Mouse (Mus musculus) heart, postnatal 25 days (tissue): ENCODE results near the gene Zpbp2. TPM values are rescaled to one million over a fixed set of nuclear protein-coding genes. Genes with fewer than 3 reads are reported as not detected.
A peak's percentile ranks its signal among the peaks of the same experiment; 100 is the strongest.

Experiments
- DNase-seq: peaks from one replicate; pipeline ENCODE4 v3.0.0; 2022; ENCODE audit warnings: low spot score
- intact Hi-C: fragments of 180-260 bp; cut with DNase I; formaldehyde crosslinking; loops from one replicate; pipeline ENCODE4 v1.15.1; 2025
- total RNA-seq, 2 experiments: library from RNA; stranded (reverse); gene quantifications; 2 replicates each; pipeline ENCODE4 v1.2.3; 2021

Zpbp2 gene
- not detected for total RNA-seq

GRCm38 (mm10) chr11:98550975-98551828, at the start of gene Zpbp2:
Gene Zpbp2 (plus strand): TSS chr11:98551097.
- DNase-seq = peak; percentile 72
- intact Hi-C loops = no loop called here

GRCm38 (mm10) chr11:98504926-98505325, 46.0 kb upstream of the Zpbp2 start:
- intact Hi-C loops = no loop called here
- DNase-seq = no peak

DNA sequence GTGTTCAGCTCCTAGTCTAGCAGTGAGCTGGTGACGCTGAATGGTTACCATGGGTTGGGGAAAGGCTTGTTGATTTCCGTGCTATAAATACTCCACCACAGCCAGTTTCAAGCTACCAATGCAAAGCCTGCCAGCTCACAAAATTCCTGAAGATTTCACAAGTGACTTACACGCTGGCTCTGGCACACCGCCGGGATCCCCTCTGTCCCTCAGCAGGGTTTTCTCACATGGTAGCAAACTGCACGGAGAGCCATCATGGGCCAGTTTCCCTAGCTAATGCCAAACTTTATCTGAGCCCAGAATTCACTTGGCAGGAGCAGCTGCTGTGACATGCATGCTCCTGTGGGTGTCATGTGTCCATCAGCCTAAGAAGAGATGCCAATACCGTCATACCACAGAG, 41.5 kb upstream of the Zpbp2 start:
- DNase-seq = peak; percentile 29
- intact Hi-C loops = no loop called here

GRCm38 (mm10) chr11:98510125-98510524, 40.8 kb upstream of the Zpbp2 start:
- no peak for DNase-seq
- intact Hi-C loops = no loop called here

- DNase-seq = no peak
Measured at GRCm38 (mm10) chr11:98512881-98513280, 38.0 kb upstream of the Zpbp2 start.

GRCm38 (mm10) chr11:98513356-98513936, 37.5 kb upstream of the Zpbp2 start:
- intact Hi-C loops = no loop called here
- no peak for DNase-seq

More at GRCm38 (mm10) chr11:98512881-98513280, 38.0 kb upstream of the Zpbp2 start:
- intact Hi-C loops = no loop called here

DNA sequence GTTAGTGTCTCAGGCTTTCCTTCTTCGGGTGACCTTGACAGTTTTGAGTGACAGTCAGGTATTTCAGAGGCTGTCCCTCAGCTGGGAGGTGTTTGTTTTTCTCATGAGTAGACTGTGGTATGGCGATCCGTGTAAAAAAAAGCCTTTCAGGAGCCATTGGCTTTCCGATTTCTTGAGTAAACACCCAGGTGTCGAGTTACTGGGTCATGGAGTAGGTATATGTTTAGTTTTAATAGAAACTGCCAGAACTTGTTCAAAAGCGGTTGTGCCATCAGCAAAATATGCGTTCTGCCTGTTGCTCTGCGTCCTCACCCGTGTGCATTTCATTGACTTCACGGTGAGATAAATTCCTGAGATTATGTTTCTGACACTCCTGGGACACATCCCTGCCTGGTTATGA, 30.4 kb upstream of the Zpbp2 start:
- intact Hi-C loops = no loop called here
- no peak for DNase-seq

DNA sequence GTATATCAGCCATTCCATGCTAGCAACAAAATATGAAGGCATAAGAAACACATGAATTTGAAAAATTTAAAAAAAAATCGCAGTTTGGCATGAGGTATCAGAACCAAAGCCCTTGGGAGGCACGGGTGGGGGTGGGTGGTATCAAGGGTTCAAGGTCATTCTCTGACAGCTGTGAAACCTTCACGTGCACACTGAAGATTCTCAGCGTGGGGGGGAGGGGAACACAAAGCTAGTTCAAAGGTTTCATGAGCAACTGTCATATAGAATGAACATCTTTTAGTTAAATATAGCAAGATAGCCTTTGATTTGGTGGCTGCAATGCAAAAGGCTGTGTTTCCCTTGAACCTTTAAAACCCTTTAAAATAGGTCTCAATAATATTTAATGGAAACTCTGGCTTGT, 25.8 kb upstream of the Zpbp2 start:
- intact Hi-C loops = no loop called here
- no peak for DNase-seq

- intact Hi-C loops = no loop called here
- no peak for DNase-seq
Measured at GRCm38 (mm10) chr11:98526824-98527461, 24.0 kb upstream of the Zpbp2 start.

DNA sequence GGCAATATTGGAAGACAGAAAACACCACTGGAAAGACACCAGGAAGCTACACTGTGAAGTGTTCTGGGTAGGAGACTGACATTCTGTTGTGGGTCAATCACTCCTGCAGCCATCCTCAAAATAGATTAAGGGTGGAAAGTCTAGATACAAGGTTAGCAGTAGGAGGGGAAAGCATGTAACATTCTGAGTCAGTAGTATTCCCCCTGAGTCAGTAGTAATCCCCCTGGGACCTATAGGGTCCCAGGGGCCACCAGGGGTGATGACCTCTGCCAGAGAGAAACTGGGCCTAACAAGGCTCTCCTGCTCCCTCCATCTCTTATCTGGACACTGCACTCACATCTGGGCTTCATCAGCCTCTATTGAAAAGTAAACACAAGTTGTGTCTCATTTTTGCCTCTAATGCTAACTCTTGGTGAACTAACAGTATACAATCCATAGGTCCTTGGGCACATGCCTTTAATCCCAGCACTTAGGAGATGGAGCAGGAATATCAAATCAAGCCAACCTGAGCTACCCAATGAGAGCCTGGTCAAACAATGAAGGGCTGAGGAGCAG, 13.3 kb upstream of the Zpbp2 start:
- intact Hi-C loops = no loop called here
- DNase-seq = no peak

DNA sequence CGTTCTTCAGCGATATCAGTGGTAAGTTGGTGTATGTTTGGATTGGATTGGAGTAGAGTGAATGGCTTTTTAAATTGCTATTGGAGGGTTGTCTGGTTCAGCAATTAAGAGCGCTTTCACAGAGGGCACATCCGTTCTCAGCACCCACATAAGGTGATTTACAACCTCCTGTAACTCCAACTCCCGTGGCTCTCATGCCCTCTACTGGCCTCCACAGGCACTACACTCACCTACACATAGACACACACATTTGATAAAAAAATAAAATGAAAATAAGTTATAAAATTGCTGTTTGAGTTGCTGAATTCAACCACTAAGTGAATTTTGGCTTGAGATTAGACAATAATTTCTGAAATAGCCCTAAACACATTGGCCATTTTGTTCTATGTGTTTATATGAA, 10.6 kb upstream of the Zpbp2 start:
- intact Hi-C loops = no loop called here
- no peak for DNase-seq

- intact Hi-C loops = no loop called here
- no peak for DNase-seq
Measured at GRCm38 (mm10) chr11:98542553-98542952, 8.3 kb upstream of the Zpbp2 start.

- intact Hi-C loops = no loop called here
- DNase-seq = no peak
Measured at GRCm38 (mm10) chr11:98543414-98543813, 7.5 kb upstream of the Zpbp2 start.

DNA sequence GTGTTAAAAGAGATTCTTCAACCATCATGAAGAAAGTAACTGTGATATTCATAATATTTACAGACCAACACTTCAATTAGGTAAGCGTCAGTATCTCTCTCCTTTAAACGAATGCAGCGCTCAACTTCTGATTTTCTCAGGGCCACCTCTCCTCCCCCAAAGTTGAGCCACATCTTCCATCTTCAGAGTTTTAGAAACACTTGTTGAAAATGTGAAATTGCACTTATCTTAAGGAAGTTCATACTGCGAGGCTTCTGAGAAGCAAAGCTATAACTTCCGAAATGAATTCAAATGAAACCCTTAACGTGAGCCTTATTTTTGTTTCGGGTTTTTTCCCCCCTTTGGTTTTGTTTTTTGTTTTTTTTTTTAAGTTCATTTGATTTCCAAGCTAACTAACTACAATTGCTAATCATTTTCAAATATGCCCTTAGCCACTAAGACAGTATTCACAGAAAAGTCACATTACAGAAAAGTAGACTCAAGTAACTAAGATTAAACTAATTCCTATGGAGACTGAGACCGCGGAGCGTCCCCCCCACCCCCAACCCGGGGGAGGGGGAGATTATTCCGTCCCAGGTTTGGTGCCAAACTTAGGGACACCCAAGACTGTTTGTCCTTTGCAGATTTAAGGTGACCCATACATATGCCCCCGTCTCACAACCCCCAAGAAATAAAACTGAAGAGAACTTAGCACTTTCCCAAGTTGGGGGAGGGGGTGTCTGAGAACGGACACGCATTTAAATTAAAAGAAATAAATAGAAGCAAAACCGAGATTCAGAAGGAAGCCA, 5.8 kb upstream of the Zpbp2 start:
- no peak for DNase-seq
- intact Hi-C loops = no loop called here

DNA sequence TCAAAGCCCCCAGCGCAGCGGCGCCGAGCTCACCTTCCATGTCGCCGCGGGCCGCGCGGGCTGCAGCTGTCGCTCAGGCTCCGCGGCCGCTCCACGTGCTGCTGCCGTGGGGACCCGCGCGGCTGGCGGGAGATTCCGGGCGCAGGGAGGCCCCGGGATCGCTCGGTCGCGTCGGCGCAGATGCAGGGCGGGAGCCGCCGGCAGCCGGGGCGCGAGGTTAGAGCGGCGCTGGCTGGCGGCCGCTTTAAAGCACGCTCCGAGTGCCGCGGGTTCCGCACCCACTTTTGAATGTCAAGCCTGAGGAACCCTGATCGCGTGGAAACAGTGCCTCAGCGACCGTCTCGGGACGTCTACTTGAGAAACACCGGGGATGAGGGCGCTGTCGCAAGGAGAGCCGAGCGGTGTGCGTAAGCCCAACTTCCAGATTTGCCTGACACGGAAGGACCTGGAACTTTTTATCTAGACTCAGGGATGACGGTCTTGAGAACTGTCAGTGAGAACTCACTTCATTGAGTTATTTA, 5.1 kb upstream of the Zpbp2 start, which contains the start of gene Ikzf3:
Ikzf3 (minus strand) TSS at position 321 of the 521 bp plus-strand sequence.
- peak; percentile 2 for DNase-seq
- intact Hi-C loops = no loop called here

GRCm38 (mm10) chr11:98546529-98547307, 4.2 kb upstream of the Zpbp2 start:
- intact Hi-C loops = no loop called here
- DNase-seq = no peak

DNA sequence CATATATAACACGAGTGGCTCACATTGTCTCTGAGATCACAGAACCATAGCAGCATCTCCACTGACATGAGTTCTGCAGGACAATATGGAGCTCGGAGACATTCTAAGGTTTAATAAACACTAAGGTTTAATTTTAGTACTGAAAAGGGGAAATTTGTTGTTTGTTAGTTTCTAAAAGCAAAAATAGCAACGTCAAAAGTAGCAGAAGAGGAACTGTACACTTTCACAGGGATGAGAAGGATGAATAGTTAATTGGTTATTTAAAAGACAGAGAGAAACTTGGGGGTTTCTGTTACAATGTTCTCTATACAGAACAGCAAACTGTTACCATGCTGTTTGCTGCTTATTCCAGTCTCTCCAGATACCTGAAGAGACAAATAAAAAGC, 3.6 kb upstream of the Zpbp2 start:
- no peak for DNase-seq

GRCm38 (mm10) chr11:98549363-98549762, 1.5 kb upstream of the Zpbp2 start:
- no peak for DNase-seq

More for the DNA sequence above, 3.6 kb upstream of the Zpbp2 start:
- intact Hi-C loops = no loop called here

More at GRCm38 (mm10) chr11:98549363-98549762, 1.5 kb upstream of the Zpbp2 start:
- intact Hi-C loops = no loop called here
